Mouse (Mus musculus) ES-E14 (cell line): ENCODE data around the gene Otud6a.

Experiments used
- CHD2 ChIP-seq: IDR thresholded peaks from 2 replicates; pipeline ENCODE4 v1.6.1; 2014; ENCODE audit warnings: mild to moderate bottlenecking, low read depth, low read length, inconsistent platforms
- ZNF384 ChIP-seq: IDR thresholded peaks from 2 replicates; pipeline ENCODE4 v1.6.1; 2012; ENCODE audit warnings: low read depth, low read length, inconsistent platforms

DNA sequence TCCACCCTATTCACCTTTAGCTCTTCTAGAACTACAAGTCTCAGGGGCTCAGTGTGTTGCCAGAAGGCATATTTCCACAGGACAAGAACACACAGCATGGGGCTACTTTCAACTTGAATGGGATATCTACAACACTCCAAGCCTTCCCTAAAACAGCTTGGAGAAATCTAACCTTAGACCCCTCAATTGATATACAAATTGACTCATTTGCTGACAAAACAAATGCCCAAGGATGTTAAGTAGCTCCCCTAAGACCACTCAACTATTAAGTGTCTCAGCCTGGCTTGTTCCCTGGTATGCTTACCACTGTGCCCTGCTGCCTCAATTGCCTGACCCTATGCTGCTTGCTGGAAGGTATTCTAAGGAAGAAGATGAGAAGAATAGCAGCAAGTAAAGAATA, 27.9 kb upstream of the Otud6a start:
- TF ChIP-seq CHD2 (no peak), ZNF384 (no peak)
